Mouse (Mus musculus): ENCODE measurements at regions not wholly inside any gene's neighbourhood (a gene's known extent, or its start where the extent isn't known, plus 50 kb on each side); places are given as distances from the start of the nearest gene placed in this dataset.

- no peak for ATAC-seq
These were observed 484.3 kb upstream of the Zfp462 start for GRCm38 (mm10) chr4:54460596-54460995.

GRCm38 (mm10) chr4:54469176-54469575, 475.7 kb upstream of the Zfp462 start:
- ATAC-seq = no peak

DNA sequence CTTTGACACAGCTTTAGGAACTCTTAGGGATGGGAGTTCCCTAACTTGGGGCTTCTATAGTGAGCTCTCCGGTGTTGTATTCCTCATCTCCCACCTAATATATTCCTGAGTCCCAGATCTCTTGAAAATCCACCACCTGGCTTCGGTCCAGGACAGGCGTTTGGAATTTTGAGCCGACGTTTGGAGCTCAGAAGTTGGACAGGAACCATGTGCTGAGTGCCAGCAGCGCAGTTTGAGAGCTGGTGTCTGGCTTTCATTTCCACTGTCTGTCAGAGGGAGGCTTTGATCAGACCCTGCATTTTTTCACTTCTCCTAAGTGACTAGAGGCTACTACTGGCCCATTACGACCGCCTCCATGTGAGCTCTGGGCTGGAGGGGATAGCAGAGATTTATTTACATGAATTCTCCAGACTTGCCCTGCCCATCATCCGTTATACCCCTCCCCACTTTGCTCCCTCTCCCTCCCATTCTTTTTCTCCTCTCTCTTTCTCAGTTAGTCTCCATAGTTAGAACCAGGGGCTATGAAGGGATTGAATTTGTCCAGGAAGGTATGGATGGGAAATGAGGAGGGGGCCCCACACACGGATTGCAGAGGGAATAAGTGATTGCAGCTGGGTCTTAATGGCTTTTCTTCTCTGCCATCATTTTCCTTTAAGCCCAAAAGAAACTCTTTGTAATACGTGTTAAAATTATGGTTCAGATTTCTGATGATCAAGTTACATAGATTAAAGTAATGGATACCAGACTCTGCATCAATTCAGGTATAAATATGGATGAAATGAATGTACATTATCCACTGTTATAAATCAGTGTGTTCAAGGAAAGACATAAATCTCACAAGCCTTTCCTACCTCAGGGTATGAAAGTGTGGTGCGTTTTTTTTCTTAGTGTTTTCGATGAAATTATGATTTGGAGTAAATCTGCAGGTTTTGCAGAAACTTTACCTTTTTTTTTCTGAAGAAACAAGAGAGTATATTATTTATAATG, 474.5 kb upstream of the Zfp462 start:
- no peak for ATAC-seq

DNA sequence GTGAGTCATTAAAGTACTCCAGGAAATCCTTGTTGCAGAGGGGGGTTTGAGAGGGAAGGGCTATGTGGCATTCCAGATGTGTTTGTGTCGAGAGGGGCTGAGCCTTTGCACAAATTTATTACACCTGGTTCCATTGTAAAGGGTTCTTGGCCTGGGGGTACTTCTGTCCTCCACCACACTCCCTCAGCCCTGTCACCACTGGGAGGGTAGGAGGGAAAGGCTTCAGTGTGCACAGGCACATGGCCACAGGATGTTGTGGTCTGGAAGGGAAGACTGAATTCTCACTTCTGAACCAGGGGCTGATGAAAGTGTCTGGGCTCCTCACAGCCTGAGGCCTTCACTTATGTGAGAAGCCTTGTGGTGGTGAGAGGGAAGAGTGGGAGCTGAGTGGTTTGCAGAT, 473.8 kb upstream of the Zfp462 start:
- ATAC-seq = no peak

GRCm38 (mm10) chr4:54481766-54482165, 463.1 kb upstream of the Zfp462 start:
- ATAC-seq = no peak

DNA sequence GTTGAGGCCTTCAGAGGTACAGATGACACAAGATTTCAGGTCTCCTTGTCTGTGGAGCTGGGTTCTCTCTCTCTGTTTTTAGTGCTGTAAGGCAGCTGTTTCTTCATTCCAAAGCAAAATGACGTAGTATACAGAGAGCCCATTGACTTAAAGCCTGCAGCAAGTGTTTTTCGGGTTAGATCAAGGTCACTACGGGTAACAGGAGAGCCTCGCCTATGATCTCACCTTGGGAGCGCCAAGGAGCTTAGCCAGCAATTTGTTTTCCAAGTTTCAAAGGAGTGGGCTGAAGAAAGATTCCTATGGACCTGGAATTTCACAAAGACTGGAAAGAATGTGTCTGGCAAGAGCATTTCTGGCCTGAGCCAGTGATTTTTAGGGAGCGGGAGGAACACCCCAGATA, 451.8 kb upstream of the Zfp462 start:
- no peak for ATAC-seq

DNA sequence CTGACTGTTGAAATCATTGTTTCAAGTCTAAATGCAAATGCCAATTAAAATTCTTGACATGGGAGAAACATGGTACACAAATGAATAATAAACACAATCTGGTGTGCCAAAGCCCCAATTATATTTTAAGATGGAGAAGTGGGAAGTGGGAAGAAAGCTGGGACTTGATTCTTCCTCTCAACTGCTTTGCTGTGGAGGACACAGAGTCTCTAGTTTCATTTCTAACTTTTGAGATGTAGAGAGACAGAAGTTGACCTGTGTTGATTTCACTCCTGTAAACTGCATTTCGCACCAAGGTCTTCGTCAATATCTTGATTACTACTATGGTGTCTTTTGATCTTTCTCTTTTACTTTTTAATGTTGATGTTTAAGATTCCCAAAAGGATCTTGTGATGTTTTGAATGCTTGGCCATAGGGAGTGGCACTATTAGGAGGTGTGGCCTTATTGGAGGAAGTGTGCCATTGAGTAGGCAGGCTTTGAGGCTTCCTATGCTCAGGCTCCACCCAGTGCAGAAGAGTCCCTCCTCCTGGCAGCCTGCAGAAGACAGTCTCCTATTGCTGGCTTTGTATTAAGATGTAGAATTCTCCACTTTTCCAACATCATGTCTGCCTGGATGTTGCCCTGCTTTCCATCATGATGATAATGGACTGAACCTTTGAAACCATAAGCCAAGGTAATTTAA, 447.4 kb upstream of the Zfp462 start:
- no peak for ATAC-seq

DNA sequence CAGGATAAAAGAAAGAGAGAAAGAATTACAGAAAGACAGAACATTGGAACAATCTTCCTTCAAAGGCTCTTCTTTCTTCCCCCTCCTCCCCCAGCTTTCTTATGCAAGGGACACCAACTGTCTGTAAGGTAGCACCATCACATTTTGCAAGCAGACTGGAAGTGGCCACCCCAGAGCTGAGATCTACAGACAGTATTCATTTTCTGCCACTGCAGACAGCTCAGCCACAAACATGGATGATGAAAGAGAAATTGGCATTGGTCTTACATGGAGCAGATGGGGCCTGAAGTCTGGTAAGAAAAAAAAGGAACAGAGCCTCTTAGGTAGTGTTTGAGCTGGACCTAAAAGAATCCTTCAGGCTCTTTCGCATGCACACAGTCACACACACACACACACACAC, 428.9 kb upstream of the Zfp462 start:
- ATAC-seq = no peak

GRCm38 (mm10) chr4:54523283-54523682, 421.6 kb upstream of the Zfp462 start:
- no peak for ATAC-seq

DNA sequence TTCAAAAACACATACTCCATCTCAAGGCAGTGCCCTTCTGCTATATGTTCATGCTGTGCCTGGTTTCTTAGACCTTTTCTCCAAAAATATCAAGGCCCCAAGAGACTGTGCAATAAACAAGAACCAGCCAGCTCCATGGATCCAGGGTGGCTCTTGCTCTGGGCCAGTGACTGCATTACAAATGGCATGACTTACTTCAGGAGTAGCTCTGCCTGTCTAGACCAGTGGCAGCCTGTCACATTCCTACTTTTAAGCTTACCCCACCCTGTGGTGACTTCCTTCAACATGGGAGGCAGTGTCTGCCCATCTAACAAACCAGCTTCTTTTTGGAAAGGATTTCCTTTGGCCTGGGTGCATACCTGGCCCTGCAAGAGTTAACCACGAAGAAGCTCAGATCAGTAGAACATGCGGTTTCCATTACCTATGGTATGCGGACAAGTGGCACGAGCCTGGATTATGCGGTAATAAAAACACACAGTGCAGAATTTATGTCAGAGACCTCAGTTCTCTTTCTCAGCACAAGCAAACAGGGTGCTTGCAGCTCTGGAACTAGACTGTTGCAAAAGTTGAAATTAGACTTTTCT, 418.8 kb upstream of the Zfp462 start:
- no peak for ATAC-seq

DNA sequence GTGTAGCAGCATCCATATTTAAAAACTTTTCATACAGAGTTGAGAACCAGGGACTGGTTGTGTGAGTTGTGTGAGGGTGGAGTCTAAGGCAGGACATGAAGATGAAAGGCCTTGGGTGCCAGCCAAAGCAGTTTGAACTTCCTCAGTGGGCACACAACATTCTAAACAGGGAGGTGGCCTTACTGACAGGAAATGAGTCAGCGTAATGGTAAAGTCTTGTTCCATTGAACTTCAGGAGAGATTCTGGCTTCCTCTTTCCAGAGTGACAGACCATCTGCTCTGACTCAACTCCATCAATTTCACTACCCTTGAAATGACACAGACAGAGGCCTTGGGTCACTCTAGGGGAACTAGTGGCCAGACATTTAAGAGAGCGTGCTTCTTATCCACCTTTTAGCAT, 417.2 kb upstream of the Zfp462 start:
- peak; percentile 43 for ATAC-seq

DNA sequence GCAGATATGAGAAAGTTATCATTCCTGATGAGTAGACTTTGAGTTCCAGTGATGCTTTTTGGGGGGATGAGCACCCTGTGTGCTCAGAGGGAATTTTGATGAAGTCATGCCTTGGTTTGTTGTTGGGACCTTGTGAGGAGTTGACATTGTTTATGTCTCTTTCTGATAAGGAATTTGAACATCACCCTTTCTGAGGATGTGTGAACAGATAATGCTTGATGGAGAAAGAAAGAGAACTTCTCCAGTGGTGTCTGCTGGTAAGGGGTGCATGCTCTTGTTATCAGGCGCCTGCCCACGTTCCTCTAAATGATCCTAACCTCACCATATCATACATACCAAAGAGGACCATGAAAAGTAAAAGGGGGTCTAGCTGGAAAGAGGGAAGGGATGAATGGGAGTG, 413.1 kb upstream of the Zfp462 start:
- no peak for ATAC-seq

GRCm38 (mm10) chr4:54533846-54534245, 411.0 kb upstream of the Zfp462 start:
- no peak for ATAC-seq

- no peak for ATAC-seq
These were observed 391.8 kb upstream of the Zfp462 start for GRCm38 (mm10) chr4:54552864-54553618.

DNA sequence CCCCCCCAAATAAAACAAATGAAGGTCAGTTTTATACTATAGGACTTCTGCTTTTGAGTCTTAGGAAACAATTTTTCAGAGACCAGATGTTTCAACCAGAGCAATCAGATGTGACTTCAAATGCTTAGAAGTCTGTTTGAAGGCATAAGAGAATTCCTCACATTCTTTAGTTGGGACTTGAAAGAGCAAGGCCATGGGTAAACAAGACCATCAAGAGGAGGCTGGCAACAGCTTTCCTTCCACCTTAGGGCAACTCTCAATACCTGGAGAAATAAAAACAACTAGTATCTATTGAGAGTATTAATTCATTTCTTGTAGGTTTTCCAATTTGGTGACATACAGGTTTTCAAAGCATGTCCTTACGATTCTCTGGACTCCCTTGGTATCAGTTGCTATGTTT, 381.8 kb upstream of the Zfp462 start:
- ATAC-seq = no peak

DNA sequence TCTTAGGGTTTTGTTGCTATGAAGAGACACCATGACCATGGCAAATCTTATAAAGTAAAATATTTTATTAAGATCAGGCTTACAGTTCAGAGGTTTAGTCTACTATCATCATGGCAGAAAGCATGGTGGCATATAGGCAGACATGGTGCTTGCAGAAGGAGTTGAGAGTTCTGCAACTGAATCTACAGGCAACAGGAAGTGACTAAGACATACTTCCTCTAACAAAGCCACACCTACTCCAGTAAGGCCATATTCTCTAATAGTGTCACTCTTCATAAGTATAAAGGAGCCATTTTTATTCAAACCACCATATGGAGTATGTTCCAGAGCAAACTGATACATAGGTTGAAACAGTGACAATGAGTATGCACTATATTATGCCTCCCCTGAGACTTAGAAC, 371.7 kb upstream of the Zfp462 start:
- ATAC-seq = no peak

DNA sequence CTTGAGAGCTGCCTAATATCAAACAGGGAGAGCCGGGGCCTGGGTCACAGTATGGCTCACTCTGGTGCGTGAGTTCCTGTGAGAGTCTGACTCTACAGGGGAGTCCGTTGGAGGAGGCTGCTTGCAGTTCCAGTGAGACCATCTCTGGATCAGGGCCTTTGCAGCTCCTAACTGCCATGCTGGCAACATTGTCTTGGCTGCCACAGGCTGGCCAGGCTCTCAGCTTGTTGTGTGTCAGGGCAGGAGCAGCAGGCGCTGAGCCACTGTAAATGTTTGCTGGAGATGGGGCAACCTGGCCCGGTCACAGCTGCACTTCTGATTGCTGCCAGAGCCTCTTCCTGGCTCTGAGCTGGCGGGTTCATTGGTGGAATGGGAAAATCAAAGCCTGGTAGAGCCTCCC, 357.7 kb upstream of the Zfp462 start:
- ATAC-seq = no peak

- no peak for ATAC-seq
These were observed 356.1 kb upstream of the Zfp462 start for GRCm38 (mm10) chr4:54588704-54589103.

GRCm38 (mm10) chr4:54601671-54602512, 343.0 kb upstream of the Zfp462 start:
- ATAC-seq = no peak

- ATAC-seq = no peak
These were observed 342.2 kb upstream of the Zfp462 start for GRCm38 (mm10) chr4:54602513-54603205.

GRCm38 (mm10) chr4:54610101-54610500, 334.7 kb upstream of the Zfp462 start:
- no peak for ATAC-seq

All from inflammation-experienced regulatory T-cells, adult 6 months (primary cell).